Mouse (Mus musculus) lung, adult 2 months (tissue): ENCODE data around the gene E130218I03Rik.

Experiments used
- CTCF ChIP-seq: fragments of 200-500 bp; IDR thresholded peaks from 2 replicates; pipeline ENCODE4 v1.5.1; 2011; ENCODE audit warnings: mild to moderate bottlenecking, low read length, control low read depth; ENCODE audit not compliant: insufficient read depth
- POLR2A ChIP-seq: fragments of 200-500 bp; IDR thresholded peaks from 2 replicates; pipeline ENCODE4 v1.6.1; 2011; ENCODE audit warnings: low read depth, mild to moderate bottlenecking, control low read depth, low read length, borderline replicate concordance; ENCODE audit errors: extremely low read depth

DNA sequence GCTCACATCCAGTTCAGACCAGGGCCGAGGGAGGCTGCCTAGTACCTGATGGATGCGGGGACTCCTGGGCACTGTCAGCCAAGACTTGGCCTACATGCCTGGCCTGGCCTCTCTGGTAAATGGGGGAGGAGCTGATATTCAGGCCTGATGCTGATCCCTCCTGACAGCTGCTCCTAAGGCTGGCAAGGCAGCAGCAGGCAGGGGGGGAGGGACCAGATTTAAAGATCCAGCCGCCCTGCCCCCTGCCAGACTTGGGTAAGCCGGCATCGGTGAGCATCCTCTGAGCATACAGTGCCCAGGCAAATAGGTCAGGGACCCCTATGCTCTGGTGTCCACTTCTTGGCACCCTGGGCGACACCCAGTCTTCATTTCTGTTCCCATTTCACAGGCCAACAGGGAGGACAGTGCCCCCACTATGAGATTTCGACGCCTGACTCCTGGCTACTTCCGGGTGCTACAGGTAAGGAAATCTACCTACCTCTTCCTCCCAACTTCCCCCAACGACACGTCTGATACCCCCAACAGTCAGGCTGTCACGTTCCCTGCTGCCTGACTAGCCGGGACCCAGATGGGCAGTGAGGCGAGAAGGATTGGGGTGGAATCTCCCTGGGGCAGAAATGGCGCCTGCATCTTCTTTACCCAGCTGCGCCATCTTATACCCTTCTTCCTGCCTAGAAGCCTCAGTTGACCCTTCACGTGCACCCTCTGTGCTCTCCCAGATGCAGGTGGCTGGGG, at the start of gene E130218I03Rik:
- TF ChIP-seq CTCF (no peak), POLR2A (no peak)
